Mouse (Mus musculus): ENCODE results near the gene Ltbp2. TPM values are rescaled to one million over a fixed set of nuclear protein-coding genes. Genes with fewer than 3 reads are reported as not detected.

Ltbp2 gene
- total RNA-seq, 2 experiments from 2014 or later: 0.78 to 1.6 TPM

- peak; percentile 99 for DNase-seq
- Histone ChIP-seq H3K4me3 (peak within 1 kb of the TSS; percentile 81), H3K27ac (peak within 1 kb of the TSS; percentile 96)
- TF ChIP-seq CTCF (IDR thresholded peaks at IDR 0.05): no peak
- intact Hi-C loops (cut with DNase I): no loop called here
Measured at GRCm38 (mm10) chr12:84772726-84773441, 103.4 kb downstream of the Ltbp2 start, which contains the start of the genes Npc2 and Isca2. Gene Npc2 (minus strand): TSS chr12:84773152. Gene Isca2 (plus strand): TSS chr12:84773251.

- TF ChIP-seq CTCF (IDR thresholded peaks at IDR 0.05): no peak
- intact Hi-C loops (cut with DNase I): no loop called here
Measured at GRCm38 (mm10) chr12:84771981-84772520, 104.3 kb downstream of the Ltbp2 start.

GRCm38 (mm10) chr12:84769624-84770023 is 106.7 kb downstream of the Ltbp2 start:
- H3K27ac ChIP-seq: no peak overlapping the region
- intact Hi-C loops (cut with DNase I): no loop called here
- no peak for TF ChIP-seq CTCF (IDR thresholded peaks at IDR 0.05)
- no peak overlapping the region for H3K4me3 ChIP-seq
- no peak for DNase-seq

More at GRCm38 (mm10) chr12:84771981-84772520, 104.3 kb downstream of the Ltbp2 start:
- DNase-seq: no peak
- peak overlapping the region; percentile 96 for H3K27ac ChIP-seq
- peak overlapping the region; percentile 81 for H3K4me3 ChIP-seq

GRCm38 (mm10) chr12:84767510-84767909 is 108.8 kb downstream of the Ltbp2 start:
- intact Hi-C loops (cut with DNase I): no loop called here
- Histone ChIP-seq H3K4me3 (no peak overlapping the region), H3K27ac (no peak overlapping the region)
- no peak for DNase-seq
- TF ChIP-seq CTCF (IDR thresholded peaks at IDR 0.05): no peak

DNA sequence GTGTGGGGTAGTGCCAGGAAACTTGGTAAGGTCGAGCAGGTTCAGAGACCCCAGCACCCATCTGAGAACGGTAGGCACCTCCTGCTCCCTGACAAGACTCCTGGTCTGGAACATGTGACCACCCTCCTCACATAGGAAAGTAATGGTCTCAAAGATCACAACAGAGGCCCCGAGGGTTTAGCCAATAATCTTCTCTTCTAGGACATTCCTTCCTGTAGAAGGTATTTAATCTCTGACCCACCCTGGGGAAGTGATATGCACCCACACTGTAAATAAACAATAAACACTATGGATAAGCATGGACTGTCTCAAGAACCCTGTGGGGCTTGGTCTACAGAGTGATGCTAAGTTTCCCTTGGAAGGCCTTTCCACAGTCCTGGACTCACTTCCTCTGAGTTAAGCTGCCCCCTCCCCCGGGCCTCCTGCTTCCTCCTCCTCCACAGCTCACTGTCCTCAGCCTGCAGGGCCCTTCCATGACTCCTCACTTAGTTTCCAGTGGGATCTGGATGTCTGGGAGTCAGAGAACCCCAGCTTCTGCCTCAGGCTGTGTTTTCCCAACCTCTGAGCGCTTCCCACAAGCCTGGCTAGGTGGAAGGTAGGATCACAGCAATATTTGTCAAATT is 110.1 kb downstream of the Ltbp2 start:
- intact Hi-C loops (cut with DNase I): no loop called here
- no peak for DNase-seq
- Histone ChIP-seq H3K4me3 (no peak overlapping the region), H3K27ac (no peak overlapping the region)
- no peak for TF ChIP-seq CTCF (IDR thresholded peaks at IDR 0.05)

- no peak for DNase-seq
- TF ChIP-seq CTCF (IDR thresholded peaks at IDR 0.05): no peak
- no peak overlapping the region for H3K27ac ChIP-seq
- no peak overlapping the region for H3K4me3 ChIP-seq
- intact Hi-C loops (cut with DNase I): no loop called here
Measured at GRCm38 (mm10) chr12:84765506-84765905, 110.8 kb downstream of the Ltbp2 start.

GRCm38 (mm10) chr12:84764756-84765155 is 111.6 kb downstream of the Ltbp2 start:
- intact Hi-C loops (cut with DNase I): no loop called here
- H3K4me3 ChIP-seq: no peak overlapping the region
- TF ChIP-seq CTCF (IDR thresholded peaks at IDR 0.05): no peak
- no peak overlapping the region for H3K27ac ChIP-seq
- DNase-seq: no peak

GRCm38 (mm10) chr12:84763577-84764218 is 112.6 kb downstream of the Ltbp2 start:
- no peak overlapping the region for H3K27ac ChIP-seq
- DNase-seq: no peak
- H3K4me3 ChIP-seq: no peak overlapping the region
- intact Hi-C loops (cut with DNase I): no loop called here
- no peak for TF ChIP-seq CTCF (IDR thresholded peaks at IDR 0.05)

DNA sequence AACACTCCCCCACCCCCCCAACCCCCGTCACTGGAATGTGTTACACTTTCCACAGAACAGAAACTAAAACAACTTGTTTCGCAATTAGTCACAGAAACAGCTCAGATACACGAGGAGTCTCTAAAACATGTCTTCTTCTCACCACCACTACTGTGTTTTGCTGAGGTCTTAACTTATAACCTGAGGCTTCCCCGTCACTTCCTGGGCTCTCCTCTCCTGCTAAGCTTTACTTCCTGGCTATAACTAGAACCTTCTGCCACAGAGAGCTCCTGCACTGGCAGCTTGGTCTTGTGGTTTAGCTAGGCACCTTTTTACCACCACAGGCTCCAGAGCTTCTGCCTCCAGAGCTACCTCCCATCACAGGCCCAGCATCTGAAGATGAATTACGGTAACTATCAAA is 113.8 kb downstream of the Ltbp2 start:
- no peak for DNase-seq
- TF ChIP-seq CTCF (IDR thresholded peaks at IDR 0.05): no peak
- intact Hi-C loops (cut with DNase I): no loop called here
- 0 out of 2 replicates have a peak overlapping the region, but pooled peaks have one; percentile 31 for H3K27ac ChIP-seq
- H3K4me3 ChIP-seq: no peak overlapping the region

DNA sequence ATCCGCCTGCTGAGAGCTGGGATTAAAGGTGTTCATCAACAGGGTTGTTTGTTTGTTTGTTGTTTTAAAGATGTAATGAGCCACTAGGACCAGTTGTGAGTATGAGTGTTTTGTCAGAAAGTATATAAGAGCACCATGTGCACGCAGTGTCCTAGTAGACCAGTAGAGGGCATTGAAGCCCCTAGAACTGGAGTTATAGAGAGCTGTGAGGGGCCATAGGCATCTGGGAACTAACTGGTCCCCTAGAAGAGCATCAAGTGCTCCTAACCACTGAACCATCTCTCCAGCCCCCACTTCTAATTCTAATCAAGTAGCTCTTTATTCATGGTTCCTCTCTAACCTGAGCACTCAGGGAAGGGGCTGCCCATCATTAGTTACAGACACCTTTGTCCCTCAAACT is 117.3 kb downstream of the Ltbp2 start:
- peak; percentile 36; the same call in 1 of the 2 replicates for TF ChIP-seq CTCF (IDR thresholded peaks at IDR 0.05)
- intact Hi-C loops (cut with DNase I): no loop called here
- Histone ChIP-seq H3K4me3 (no peak overlapping the region), H3K27ac (no peak overlapping the region)
- no peak for DNase-seq

DNA sequence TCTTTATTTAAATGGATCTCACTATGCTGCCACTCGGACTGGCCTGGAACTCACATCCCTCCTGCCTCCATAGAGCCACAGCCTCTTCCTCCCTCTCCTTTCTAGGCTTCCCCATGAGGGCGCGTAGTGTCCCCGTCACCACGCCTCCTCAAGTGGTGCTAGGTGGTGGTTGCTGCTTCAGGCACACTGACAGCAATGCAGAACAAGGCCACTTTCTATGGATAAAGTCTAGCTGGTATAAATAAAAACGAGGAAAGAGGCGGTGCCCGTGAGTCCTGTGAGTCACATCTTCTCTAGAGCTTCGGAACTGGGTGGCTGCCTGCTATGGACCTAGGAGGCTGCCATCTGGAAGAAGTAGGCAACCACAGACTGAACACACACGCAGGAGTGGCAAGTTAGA is 120.3 kb downstream of the Ltbp2 start:
- Histone ChIP-seq H3K4me3 (no peak overlapping the region), H3K27ac (no peak overlapping the region)
- DNase-seq: no peak
- no peak for TF ChIP-seq CTCF (IDR thresholded peaks at IDR 0.05)
- intact Hi-C loops (cut with DNase I): no loop called here

GRCm38 (mm10) chr12:84755008-84755695 is 121.2 kb downstream of the Ltbp2 start:
- DNase-seq: peak; percentile 66
- H3K27ac ChIP-seq: no peak overlapping the region
- H3K4me3 ChIP-seq: no peak overlapping the region
- peak; percentile 76 for TF ChIP-seq CTCF (IDR thresholded peaks at IDR 0.05)
- intact Hi-C loops (cut with DNase I): loop anchor here (1.0 kb wide), 1 partner anchor 101 kb away; no protein-coding TSS in a partner anchor

Measured in gastrocnemius, adult 2 months (tissue).